Mouse (Mus musculus) MEL (cell line): ENCODE measurements at regions not wholly inside any gene's neighbourhood (a gene's known extent, or its start where the extent isn't known, plus 50 kb on each side); places are given as distances from the start of the nearest gene placed in this dataset.

Source experiments
- CHD1 ChIP-seq: IDR thresholded peaks from 2 replicates; pipeline ENCODE4 v1.6.1; 2012; ENCODE audit warnings: low read depth, mild to moderate bottlenecking, inconsistent platforms, low read length, improper control_type of control experiment
- EP300 ChIP-seq, 2 experiments: IDR thresholded peaks; 2 replicates each; pipeline ENCODE4 v1.6.1; 2011; ENCODE audit warnings: improper control_type of control experiment in 2 of 2, low read length in 2 of 2, low read depth in 1 of 2, mild to moderate bottlenecking in 1 of 2
- HCFC1 ChIP-seq: IDR thresholded peaks from 2 replicates; pipeline ENCODE4 v1.6.1; 2012; ENCODE audit warnings: low read depth, mild to moderate bottlenecking, inconsistent platforms, low read length, improper control_type of control experiment, moderate library complexity
- MAFK ChIP-seq: IDR thresholded peaks from 2 replicates; pipeline ENCODE4 v1.6.1; 2011; ENCODE audit warnings: low read depth, mild to moderate bottlenecking, low read length, improper control_type of control experiment, borderline replicate concordance
- NRF1 ChIP-seq: IDR thresholded peaks from 2 replicates; pipeline ENCODE4 v1.6.1; 2014; ENCODE audit warnings: low read depth, mild to moderate bottlenecking, inconsistent platforms, low read length, improper control_type of control experiment, moderate library complexity; ENCODE audit not compliant: poor library complexity, insufficient read depth, severe bottlenecking
- POLR2A ChIP-seq, 2 experiments: IDR thresholded peaks; 2 replicates each; pipeline ENCODE4 v1.6.1; 2011 to 2012; ENCODE audit warnings: low read length in 2 of 2, mild to moderate bottlenecking in 2 of 2, control low read depth in 1 of 2, improper control_type of control experiment in 1 of 2, low read depth in 1 of 2, moderate library complexity in 1 of 2; ENCODE audit not compliant: control insufficient read depth in 1 of 2, insufficient read depth in 1 of 2, poor library complexity in 1 of 2
- USF1 ChIP-seq: IDR thresholded peaks from 2 replicates; pipeline ENCODE4 v1.6.1; 2014; ENCODE audit warnings: low read depth, mild to moderate bottlenecking, inconsistent platforms, low read length, improper control_type of control experiment, moderate library complexity

DNA sequence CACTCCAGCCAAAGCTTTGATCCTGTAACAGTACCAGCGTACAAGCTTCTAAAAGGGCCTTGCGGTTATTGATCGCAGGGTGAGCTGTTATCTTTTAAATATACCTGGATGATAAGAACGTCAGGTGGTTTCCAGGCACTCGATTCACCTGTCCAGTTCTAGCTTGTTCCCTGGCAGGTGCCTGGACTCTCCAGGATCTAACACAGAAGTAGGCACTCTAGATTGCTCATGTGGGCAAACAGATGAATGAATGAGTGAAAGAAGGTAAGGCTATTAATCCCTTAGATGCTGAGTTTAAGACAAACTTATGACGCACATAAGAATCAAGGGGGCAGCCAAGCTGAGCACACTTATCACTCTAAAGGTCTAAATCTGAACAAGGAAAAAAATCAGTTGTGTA lies 190.3 kb upstream of the Klf14 start:
- TF ChIP-seq HCFC1 (no peak), MAFK (no peak), POLR2A (IDR thresholded peaks at IDR 0.05; ENCODE audit: control insufficient read depth in 1 of 2, insufficient read depth in 1 of 2, low read depth in 1 of 2, low read length in 2 of 2, poor library complexity in 1 of 2) (no peak), CHD1 (no peak), NRF1 (no peak), USF1 (no peak), EP300 (IDR thresholded peaks at IDR 0.05; ENCODE audit: low read depth in 1 of 2, low read length in 2 of 2) (no peak)
